8 mouse cellular contexts compared by ENCODE assay signal in the genomic region with DNA sequence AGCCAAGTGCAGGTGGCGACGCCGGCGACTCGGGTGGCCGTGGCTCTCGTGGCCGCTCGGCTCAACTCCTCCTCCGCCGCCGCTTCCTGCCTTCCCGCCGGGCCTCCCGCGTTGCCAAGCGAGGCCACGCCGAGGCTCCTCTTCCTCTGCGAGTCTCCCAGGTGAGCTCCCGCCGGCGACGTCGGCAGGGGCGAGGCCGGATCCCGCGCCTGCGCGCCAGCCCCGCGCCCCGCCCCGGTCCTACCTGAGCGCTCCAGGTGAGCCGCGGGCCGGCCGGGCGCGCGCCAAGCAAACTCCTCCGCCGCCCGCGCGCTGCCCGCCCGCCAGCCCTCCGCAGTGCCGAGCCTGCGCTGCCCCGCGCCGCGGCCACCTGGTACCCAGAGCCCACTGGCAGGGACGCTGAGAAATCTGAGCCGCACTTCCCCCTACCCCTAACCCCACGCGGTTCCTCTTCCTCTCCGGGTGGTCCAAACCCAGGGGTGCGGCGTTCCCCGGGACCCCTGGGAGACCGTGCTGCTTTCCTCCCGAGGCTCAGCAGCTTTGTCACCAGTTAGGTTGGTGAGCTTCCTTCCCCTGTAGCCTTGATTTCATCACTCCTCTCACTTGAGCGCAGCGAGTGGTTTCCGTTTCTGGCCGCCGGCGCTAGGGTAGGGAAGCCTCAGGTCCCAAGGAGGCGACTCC. TPM values are rescaled to one million over a fixed set of nuclear protein-coding genes. Genes with fewer than 3 reads are reported as not detected.
A peak's percentile ranks its signal among the peaks of the same experiment; 100 is the strongest.
DNase-seq lines count a peak whose midpoint lies in the region; ATAC-seq and TF ChIP-seq lines count a peak whose summit lies in the region.

Gene Galnt3, minus strand, starts transcription at position 404 of the 681 bp plus-strand sequence.

- no peaks in the 10 kb centered on the region for H3K36me3 ChIP-seq in ES-E14 (ENCODE audit: control insufficient read depth, insufficient read depth, low read length, poor library complexity, severe bottlenecking)
- no peaks in the 10 kb centered on the region for H3K36me3 ChIP-seq in forebrain, embryonic 15.5 days
- H3K36me3 ChIP-seq in intestine, embryonic 16.5 days (ENCODE audit: control insufficient read depth, insufficient read depth, low read length), result no peaks in the 10 kb centered on the region
- no peaks in the 10 kb centered on the region for H3K36me3 ChIP-seq in limb, embryonic 13.5 days
- no peaks in the 10 kb centered on the region for H3K36me3 ChIP-seq in midbrain, embryonic 11.5 days (ENCODE audit: control insufficient read depth, insufficient read depth, low read length)

- H3K4me3 ChIP-seq in ES-E14 (ENCODE audit: insufficient read depth in 1 of 2, low read depth in 1 of 2, low read length in 2 of 2, poor library complexity in 1 of 2, severe bottlenecking in 1 of 2), result peak within 1 kb of the TSS; percentile 75 to 79
- peak within 1 kb of the TSS; percentile 73 for H3K4me3 ChIP-seq in forebrain, embryonic 15.5 days
- peak within 1 kb of the TSS; percentile 81 for H3K4me3 ChIP-seq in intestine, embryonic 16.5 days (ENCODE audit: low read length)
- H3K4me3 ChIP-seq in limb, embryonic 13.5 days, result peak within 1 kb of the TSS; percentile 56
- H3K4me3 ChIP-seq in midbrain, embryonic 11.5 days (ENCODE audit: low read depth, low read length), result peak within 1 kb of the TSS; percentile 73

- H3K9me3 ChIP-seq in ES-E14 (ENCODE audit: control insufficient read depth, insufficient read depth, low read depth, low read length), result no peaks in the 10 kb centered on the region
- H3K9me3 ChIP-seq in forebrain, embryonic 15.5 days, result no peaks in the 10 kb centered on the region
- H3K9me3 ChIP-seq in intestine, embryonic 16.5 days (ENCODE audit: control insufficient read depth, low read length), result no peaks in the 10 kb centered on the region
- no peaks in the 10 kb centered on the region for H3K9me3 ChIP-seq in limb, embryonic 13.5 days
- no peaks in the 10 kb centered on the region for H3K9me3 ChIP-seq in midbrain, embryonic 11.5 days (ENCODE audit: control insufficient read depth, low read length)

- H3K4me1 ChIP-seq in ES-E14 (ENCODE audit: control insufficient read depth in 2 of 2, insufficient read depth in 2 of 2, low read length in 2 of 2, poor library complexity in 1 of 2), result no peaks in the 10 kb centered on the region
- peaks cover 14% of the 10 kb centered on the region for H3K4me1 ChIP-seq in forebrain, embryonic 15.5 days
- no peaks in the 10 kb centered on the region for H3K4me1 ChIP-seq in intestine, embryonic 16.5 days (ENCODE audit: control insufficient read depth, insufficient read depth, low read length)
- H3K4me1 ChIP-seq in limb, embryonic 13.5 days, result peaks cover 7% of the 10 kb centered on the region
- H3K4me1 ChIP-seq in midbrain, embryonic 11.5 days (ENCODE audit: control insufficient read depth, insufficient read depth, low read length), result peaks cover 5% of the 10 kb centered on the region; the same call in 1 of the 2 replicates

- peak within 1 kb of the TSS; percentile 100 for H3K4me2 ChIP-seq in forebrain, embryonic 15.5 days (replicated peaks)
- H3K4me2 ChIP-seq in intestine, embryonic 16.5 days (ENCODE audit: low read depth, low read length), result peak within 1 kb of the TSS; percentile 99
- peak within 1 kb of the TSS; percentile 100 for H3K4me2 ChIP-seq in limb, embryonic 13.5 days (replicated peaks)
- H3K4me2 ChIP-seq in midbrain, embryonic 11.5 days, result peak within 1 kb of the TSS; percentile 100

- peaks cover 23% of the 10 kb centered on the region; the same call in 1 of the 2 replicates for H3K27me3 ChIP-seq in forebrain, embryonic 15.5 days
- no peaks in the 10 kb centered on the region for H3K27me3 ChIP-seq in intestine, embryonic 16.5 days (replicated peaks; ENCODE audit: control insufficient read depth, insufficient read depth, low read length)
- H3K27me3 ChIP-seq in limb, embryonic 13.5 days, result peaks cover 38% of the 10 kb centered on the region
- peaks cover 27% of the 10 kb centered on the region for H3K27me3 ChIP-seq in midbrain, embryonic 11.5 days (ENCODE audit: control insufficient read depth, insufficient read depth, low read length)

- WGBS in forebrain, embryonic 15.5 days, result 1% methylated on average over 74 of the region's 74 CpGs
- WGBS in intestine, embryonic 16.5 days, result under 1% methylated on average over 74 of the region's 74 CpGs
- under 1% methylated on average over 64 of the region's 74 CpGs for WGBS in limb, embryonic 13.5 days
- WGBS in midbrain, embryonic 11.5 days, result under 1% methylated on average over 61 of the region's 74 CpGs

- in situ Hi-C loops in ES-E14 (cut with MboI; ENCODE audit: low sequenced_read_pairs in 2 of 2, unreplicated experiment in 2 of 2), result no loop called here

- no peak for DNase-seq in ES-E14 (ENCODE audit: low read depth, low spot score)
- DNase-seq in adrenal gland, postnatal 25 days, result peak; percentile 8
- DNase-seq in midbrain, embryonic 11.5 days (ENCODE audit: low spot score, missing footprints), result peak; percentile 94
- DNase-seq in right cerebral cortex, postnatal 25 days, result peak; percentile 53
- no peak for DNase-seq in c-Kit-positive CD71-positive TER-119-positive erythroid progenitor cells, embryonic 14.5 days (ENCODE audit: low spot score)

- H3K27ac ChIP-seq in ES-E14 (ENCODE audit: insufficient read depth, low read depth, low read length, poor library complexity, severe bottlenecking), result no peak within 1 kb of the TSS
- H3K27ac ChIP-seq in forebrain, embryonic 15.5 days (replicated peaks), result no peak within 1 kb of the TSS
- H3K27ac ChIP-seq in intestine, embryonic 16.5 days (ENCODE audit: low read length), result no peak within 1 kb of the TSS; the same call in none of the 2 replicates
- no peak within 1 kb of the TSS for H3K27ac ChIP-seq in limb, embryonic 13.5 days
- H3K27ac ChIP-seq in midbrain, embryonic 11.5 days (ENCODE audit: low read depth, low read length), result no peak within 1 kb of the TSS

- H3K9ac ChIP-seq in ES-E14 (ENCODE audit: insufficient read depth, low read depth, low read length, poor library complexity, severe bottlenecking), result peak within 1 kb of the TSS; percentile 59
- H3K9ac ChIP-seq in forebrain, embryonic 15.5 days (replicated peaks), result peak within 1 kb of the TSS; percentile 53
- peak within 1 kb of the TSS; percentile 80 for H3K9ac ChIP-seq in intestine, embryonic 16.5 days (ENCODE audit: low read depth, low read length)
- peak within 1 kb of the TSS; percentile 75 for H3K9ac ChIP-seq in limb, embryonic 13.5 days
- peak within 1 kb of the TSS; percentile 61 for H3K9ac ChIP-seq in midbrain, embryonic 11.5 days (ENCODE audit: low read length)

- peak; percentile 87 for ATAC-seq in forebrain, embryonic 15.5 days (replicated peaks)
- peak; percentile 96 for ATAC-seq in intestine, embryonic 16.5 days
- ATAC-seq in limb, embryonic 13.5 days (ENCODE audit: low FRiP score, low read depth), result peak; percentile 64
- ATAC-seq in midbrain, embryonic 11.5 days (ENCODE audit: low FRiP score), result peak; percentile 77

TF ChIP-seq in ES-E14, 5 proteins besides CTCF, POLR2A, EP300 and RAD21:
- no peak for TF ChIP-seq ZNF384 (IDR thresholded peaks at IDR 0.05; ENCODE audit: low read depth, low read length)
- TF ChIP-seq HCFC1 (IDR thresholded peaks at IDR 0.05; ENCODE audit: borderline replicate concordance, insufficient read depth, low read length), result no peak
- TF ChIP-seq MAFK (IDR thresholded peaks at IDR 0.05; ENCODE audit: insufficient read depth, low read depth, low read length), result no peak
- no peak for TF ChIP-seq ZC3H11A (IDR thresholded peaks at IDR 0.05; ENCODE audit: borderline replicate concordance, low read depth, low read length)
- TF ChIP-seq CHD2 (IDR thresholded peaks at IDR 0.05; ENCODE audit: low read depth, low read length), result no peak

RNA-seq across cellular contexts. Expression of gene Galnt3, which starts in this region (rescaled TPM):
- 2.4 and 2.9 TPM in 2 replicates for total RNA-seq in ES-E14 (2012; rRNA removed)
- total RNA-seq in adrenal gland, postnatal 25 days (2021), result 0.73 and 1.7 TPM in 2 replicates
- polyA plus RNA-seq in forebrain, embryonic 15.5 days (2015; fragmentation: Nextera tagmentation; extraction: Ambion mirVana), result 0.69 and 1.1 TPM in 2 replicates
- polyA plus RNA-seq in intestine, embryonic 16.5 days (2015; fragmentation: Nextera tagmentation; extraction: Ambion mirVana), result 13.0 and 16.0 TPM in 2 replicates
- polyA plus RNA-seq in limb, embryonic 13.5 days (2015; fragmentation: Nextera tagmentation; extraction: Ambion mirVana), result 2.2 and 5.1 TPM in 2 replicates
- polyA plus RNA-seq in midbrain, embryonic 11.5 days (2014; fragmentation: Nextera tagmentation; extraction: Ambion mirVana), result 0.37 and 1.1 TPM in 2 replicates

Comparison
In these comparisons a context has a peak if more than half of its experiments do, and no peak if none do; other contexts are left out.
1. DNase-seq: peak in adrenal gland, postnatal 25 days (single experiment), midbrain, embryonic 11.5 days (single experiment) and right cerebral cortex, postnatal 25 days (single experiment); none in ES-E14 (single experiment) and c-Kit-positive CD71-positive TER-119-positive erythroid progenitor cells, embryonic 14.5 days (single experiment).
2. Peak in every context shown above with its lines, with median percentiles within 50 percentile points of each other: H3K4me3 ChIP-seq, H3K9ac ChIP-seq, ATAC-seq and H3K4me2 ChIP-seq.